Mouse (Mus musculus) bone marrow macrophage, adult 2 months (primary cell): Measurements from ENCODE around the gene Atoh8. TPM values are rescaled to one million over a fixed set of nuclear protein-coding genes. Genes with fewer than 3 reads are reported as not detected.
A peak's percentile ranks its signal among the peaks of the same experiment; 100 is the strongest.

ENCODE experiments used
- H3K27ac ChIP-seq: 2 replicates; pipeline ENCODE4 v1.5.1; 2012; ENCODE audit warnings: low read depth, low read length; ENCODE audit not compliant: insufficient read depth
- H3K4me1 ChIP-seq: 2 replicates; pipeline ENCODE4 v1.6.1; 2012; ENCODE audit warnings: low read length; ENCODE audit not compliant: control insufficient read depth, insufficient read depth
- H3K4me3 ChIP-seq: 2 replicates; pipeline ENCODE4 v1.5.1; 2012; ENCODE audit warnings: mild to moderate bottlenecking, low read length, moderate library complexity; ENCODE audit not compliant: insufficient read depth
- CTCF ChIP-seq: IDR thresholded peaks from 2 replicates; pipeline ENCODE4 v1.5.1; 2012; ENCODE audit warnings: low read depth, mild to moderate bottlenecking, low read length, moderate library complexity
- POLR2A ChIP-seq: IDR thresholded peaks from 2 replicates; pipeline ENCODE4 v1.6.1; 2012; ENCODE audit warnings: mild to moderate bottlenecking, low read depth, low read length, borderline replicate concordance
- polyA plus RNA-seq: library from polyadenylated mRNA; stranded (reverse); fragments of >200 nt; gene quantifications from 2 replicates; pipeline ENCODE4 v1.2.4, GENCODE M21; 2012; ENCODE audit not compliant: missing spikeins, insufficient read depth, insufficient read length

The Atoh8 gene
- polyA plus RNA-seq, 1 experiment = not detected

DNA sequence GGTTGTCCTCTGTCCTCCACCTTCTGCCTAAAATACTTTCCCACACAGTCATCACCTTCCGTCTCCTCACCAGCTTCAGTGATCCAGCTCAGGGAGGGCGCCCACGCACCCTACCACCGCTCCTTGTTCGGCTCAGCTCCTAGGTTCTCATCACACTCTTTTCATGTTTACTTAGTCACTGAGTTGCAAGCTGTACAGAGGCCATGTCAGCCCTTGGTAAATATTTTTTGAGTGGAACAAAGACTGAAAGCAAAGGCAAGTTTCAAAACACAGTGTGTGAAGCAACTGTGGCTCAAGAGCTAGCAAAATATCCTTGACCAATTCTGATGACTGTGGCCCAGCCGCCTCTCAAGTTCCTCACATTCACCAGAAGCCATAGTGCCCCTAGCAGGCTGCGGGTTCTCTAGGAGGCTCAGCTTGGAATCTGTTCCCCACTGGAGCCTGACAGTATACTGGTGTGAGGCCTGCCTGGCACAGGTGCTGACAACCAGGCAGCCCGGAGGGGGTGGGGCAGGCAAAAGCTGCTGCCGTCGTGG, 36.9 kb upstream of the Atoh8 start:
- Histone ChIP-seq H3K4me1 (no peaks in the 10 kb centered on the region), H3K27ac (no peak overlapping the region), H3K4me3 (no peak overlapping the region)
- TF ChIP-seq POLR2A (no peak), CTCF (no peak)

DNA sequence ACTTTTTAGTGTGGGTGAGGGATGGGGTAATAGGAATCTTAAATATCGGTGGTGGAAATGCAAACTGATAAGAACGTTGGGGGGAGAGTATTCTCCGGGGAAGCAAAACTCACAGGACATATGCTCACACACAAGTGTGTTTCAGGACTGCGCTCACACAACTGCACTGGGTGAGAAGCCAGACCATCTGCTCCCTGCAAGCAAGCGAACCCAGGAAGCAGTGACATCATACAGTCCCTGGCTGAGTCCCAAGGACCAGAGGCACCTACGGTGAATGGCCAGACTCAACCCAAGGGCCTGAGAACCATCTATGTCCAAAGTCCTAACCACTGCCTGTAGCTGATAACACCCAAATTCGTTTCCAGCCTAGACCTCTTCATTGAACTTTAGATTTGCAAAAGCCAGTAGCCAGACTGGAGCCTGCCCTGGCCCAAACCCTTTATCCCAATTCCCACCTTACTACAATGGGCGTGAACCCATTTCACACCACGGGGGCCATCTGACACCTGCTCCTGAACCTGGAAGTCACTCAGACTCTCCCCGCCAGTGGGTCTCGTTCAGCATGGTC, 35.7 kb upstream of the Atoh8 start:
- Histone ChIP-seq H3K4me1 (no peaks in the 10 kb centered on the region), H3K4me3 (no peak overlapping the region), H3K27ac (no peak overlapping the region)
- TF ChIP-seq POLR2A (no peak), CTCF (no peak)

DNA sequence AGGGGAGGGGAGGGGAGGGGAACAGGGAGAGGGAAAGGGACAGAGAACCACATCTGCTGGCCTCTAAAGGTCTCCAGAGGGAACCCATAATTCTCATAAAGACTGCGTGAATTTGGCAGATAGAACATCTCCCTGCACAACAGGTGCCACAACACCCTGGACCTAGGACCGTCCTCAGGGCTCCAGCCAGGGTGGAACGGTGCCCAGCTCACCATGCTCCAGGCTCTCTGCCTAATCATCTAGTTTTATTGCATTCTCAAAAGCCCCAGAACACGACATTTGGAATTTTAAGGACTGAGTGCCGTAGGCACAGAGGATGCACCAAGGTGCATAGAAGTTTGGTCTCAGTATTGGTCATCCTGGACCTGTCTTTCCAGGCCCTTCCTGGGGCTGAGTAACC, 34.9 kb upstream of the Atoh8 start:
- no peak for TF ChIP-seq CTCF
- Histone ChIP-seq H3K4me1 (no peaks in the 10 kb centered on the region), H3K4me3 (no peak overlapping the region), H3K27ac (no peak overlapping the region)

DNA sequence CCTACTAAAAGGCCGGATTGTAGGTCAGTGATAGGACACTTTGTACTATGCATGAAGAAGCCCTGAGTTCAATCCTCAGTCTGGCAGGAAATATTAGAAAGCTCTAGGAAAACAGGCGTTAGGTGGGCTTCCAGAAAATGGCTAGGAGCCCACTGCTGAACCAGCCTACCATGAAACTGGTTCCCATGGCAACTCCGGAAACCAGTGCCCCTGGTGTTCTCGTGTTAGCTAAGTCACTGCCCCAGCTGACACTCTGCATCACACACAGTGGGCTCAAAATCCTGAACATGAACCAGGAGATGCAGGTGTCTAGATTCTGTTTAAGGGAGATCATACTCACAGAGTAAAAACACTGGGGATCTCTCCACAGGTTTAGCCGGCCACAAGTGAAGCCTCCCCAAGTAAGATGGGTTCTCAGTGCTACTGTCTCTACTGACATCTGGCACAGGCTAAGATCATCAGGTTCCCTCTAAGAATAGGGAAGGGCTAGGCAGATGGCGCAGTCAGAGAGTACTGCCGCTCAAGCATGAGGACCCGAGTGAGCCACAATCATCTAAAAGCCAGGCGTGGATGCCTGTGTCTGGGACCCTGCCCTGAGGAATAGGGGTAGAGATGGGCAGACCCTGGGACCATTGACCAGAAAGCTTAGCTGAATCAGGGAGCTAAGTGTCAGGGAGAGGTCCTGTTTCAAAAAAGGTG, 32.9 kb upstream of the Atoh8 start:
- no peak for TF ChIP-seq POLR2A

GRCm38 (mm10) chr6:72265664-72266063, 30.3 kb upstream of the Atoh8 start:
- H3K4me3 ChIP-seq = no peak overlapping the region

More for the DNA sequence above, 32.9 kb upstream of the Atoh8 start:
- H3K4me3 ChIP-seq = no peak overlapping the region
- H3K4me1 ChIP-seq = no peaks in the 10 kb centered on the region
- H3K27ac ChIP-seq = no peak overlapping the region

GRCm38 (mm10) chr6:72263679-72264265, 28.4 kb upstream of the Atoh8 start:
- no peak for TF ChIP-seq CTCF
- TF ChIP-seq POLR2A = no peak
- no peaks in the 10 kb centered on the region for H3K4me1 ChIP-seq

More at GRCm38 (mm10) chr6:72265664-72266063, 30.3 kb upstream of the Atoh8 start:
- TF ChIP-seq CTCF = no peak
- no peak for TF ChIP-seq POLR2A
- Histone ChIP-seq H3K4me1 (no peaks in the 10 kb centered on the region), H3K27ac (no peak overlapping the region)

GRCm38 (mm10) chr6:72261683-72262320, 26.4 kb upstream of the Atoh8 start:
- TF ChIP-seq CTCF (no peak), POLR2A (no peak)
- no peak overlapping the region for H3K4me3 ChIP-seq
- no peaks in the 10 kb centered on the region for H3K4me1 ChIP-seq
- H3K27ac ChIP-seq = no peak overlapping the region

More at GRCm38 (mm10) chr6:72263679-72264265, 28.4 kb upstream of the Atoh8 start:
- H3K27ac ChIP-seq = no peak overlapping the region
- no peak overlapping the region for H3K4me3 ChIP-seq

GRCm38 (mm10) chr6:72260981-72261682, 25.8 kb upstream of the Atoh8 start:
- no peak overlapping the region for H3K4me3 ChIP-seq
- TF ChIP-seq POLR2A (no peak), CTCF (peak; percentile 84)
- H3K4me1 ChIP-seq = no peaks in the 10 kb centered on the region
- H3K27ac ChIP-seq = no peak overlapping the region

- Histone ChIP-seq H3K4me1 (no peaks in the 10 kb centered on the region), H3K27ac (no peak overlapping the region), H3K4me3 (no peak overlapping the region)
- TF ChIP-seq CTCF (no peak), POLR2A (no peak)
Observed at GRCm38 (mm10) chr6:72259474-72259873, 24.1 kb upstream of the Atoh8 start.
